Mouse (Mus musculus) olfactory bulb, adult 2 months (tissue): ENCODE measurements around the gene Immp1l. TPM values are rescaled to one million over a fixed set of nuclear protein-coding genes. Genes with fewer than 3 reads are reported as not detected.

ENCODE experiments used
- H3K27ac ChIP-seq: fragments of 200-500 bp; 2 replicates; pipeline ENCODE4 v1.5.1; 2012; ENCODE audit warnings: low read depth, low read length; ENCODE audit not compliant: insufficient read depth
- H3K4me1 ChIP-seq: fragments of 200-500 bp; 2 replicates; pipeline ENCODE4 v1.6.1; 2012; ENCODE audit warnings: low read length; ENCODE audit not compliant: control insufficient read depth, insufficient read depth
- H3K4me3 ChIP-seq: fragments of 200-500 bp; 2 replicates; pipeline ENCODE4 v1.5.1; 2012; ENCODE audit warnings: mild to moderate bottlenecking, low read depth, low read length, moderate library complexity; ENCODE audit not compliant: insufficient read depth
- CTCF ChIP-seq: fragments of 200-500 bp; IDR thresholded peaks from 2 replicates; pipeline ENCODE4 v1.5.1; 2012; ENCODE audit warnings: low read depth, mild to moderate bottlenecking, low read length, moderate library complexity; ENCODE audit not compliant: insufficient read depth
- POLR2A ChIP-seq: fragments of 200-500 bp; IDR thresholded peaks from 2 replicates; pipeline ENCODE4 v1.6.1; 2012; ENCODE audit warnings: mild to moderate bottlenecking, low read depth, low read length, moderate library complexity; ENCODE audit not compliant: insufficient read depth
- WGBS: fragments of 180-500 bp; shearing (Covaris S2); methylation state at CpG from one replicate; pipeline ENCODE4 v1.1.7; 2018; 5-methylcytosine and 5-hydroxymethylcytosine counted together
- polyA plus RNA-seq: library from polyadenylated mRNA; stranded (reverse); fragments of >200 nt; gene quantifications from 2 replicates; pipeline ENCODE4 v1.2.4, GENCODE M21; 2012; ENCODE audit warnings: low replicate concordance; ENCODE audit not compliant: missing spikeins, insufficient read depth, insufficient read length

Immp1l gene
- polyA plus RNA-seq, 1 experiment = not detected

GRCm38 (mm10) chr2:105917623-105918346 is 13.3 kb downstream of the Immp1l start:
- Histone ChIP-seq H3K27ac (no peak overlapping the region), H3K4me3 (no peak overlapping the region), H3K4me1 (no peaks in the 10 kb centered on the region)
- WGBS = 86% methylated on average over 5 of the region's 5 CpGs
- no peak for TF ChIP-seq POLR2A
- TF ChIP-seq CTCF = no peak

- H3K4me1 ChIP-seq = no peaks in the 10 kb centered on the region; the same call in 1 of the 2 replicates
- no peak for TF ChIP-seq POLR2A
- no peak for TF ChIP-seq CTCF
- 98% methylated on average over 2 of the region's 2 CpGs for WGBS
- no peak overlapping the region for H3K4me3 ChIP-seq
- no peak overlapping the region for H3K27ac ChIP-seq
These were observed 45.7 kb downstream of the Immp1l start for GRCm38 (mm10) chr2:105950131-105950530.

- Histone ChIP-seq H3K4me1 (no peaks in the 10 kb centered on the region; the same call in 1 of the 2 replicates), H3K4me3 (no peak overlapping the region), H3K27ac (no peak overlapping the region)
- no peak for TF ChIP-seq CTCF
- 77% methylated on average over 1 of the region's 1 CpGs for WGBS
These were observed 47.0 kb downstream of the Immp1l start for GRCm38 (mm10) chr2:105951350-105951940.

GRCm38 (mm10) chr2:105953862-105954261 is 49.4 kb downstream of the Immp1l start:
- Histone ChIP-seq H3K27ac (no peak overlapping the region), H3K4me3 (no peak overlapping the region), H3K4me1 (no peaks in the 10 kb centered on the region; the same call in 1 of the 2 replicates)
- WGBS = 97% methylated on average over 4 of the region's 4 CpGs
- TF ChIP-seq CTCF (no peak), POLR2A (no peak)

GRCm38 (mm10) chr2:105963447-105963846 is 59.0 kb downstream of the Immp1l start:
- Histone ChIP-seq H3K27ac (no peak overlapping the region), H3K4me1 (no peaks in the 10 kb centered on the region), H3K4me3 (no peak overlapping the region)
- WGBS = 80% methylated on average over 1 of the region's 1 CpGs
- TF ChIP-seq CTCF (no peak), POLR2A (no peak)

- 19% methylated on average over 2 of the region's 2 CpGs for WGBS
- H3K27ac ChIP-seq = no peak overlapping the region
- TF ChIP-seq POLR2A = no peak
- TF ChIP-seq CTCF = no peak
These were observed 69.5 kb downstream of the Immp1l start for GRCm38 (mm10) chr2:105973941-105974340.

GRCm38 (mm10) chr2:105978065-105978464 is 73.6 kb downstream of the Immp1l start:
- Histone ChIP-seq H3K27ac (no peak overlapping the region), H3K4me3 (no peak overlapping the region), H3K4me1 (no peaks in the 10 kb centered on the region)
- 85% methylated on average over 2 of the region's 2 CpGs for WGBS
- no peak for TF ChIP-seq POLR2A
- no peak for TF ChIP-seq CTCF

More at GRCm38 (mm10) chr2:105973941-105974340, 69.5 kb downstream of the Immp1l start:
- Histone ChIP-seq H3K4me1 (no peaks in the 10 kb centered on the region), H3K4me3 (no peak overlapping the region)

- 74% methylated on average over 7 of the region's 7 CpGs for WGBS
- Histone ChIP-seq H3K27ac (no peak overlapping the region), H3K4me1 (0 out of 2 replicates have a peak, but pooled peaks cover 3% of the 10 kb centered on the region), H3K4me3 (no peak overlapping the region)
- TF ChIP-seq POLR2A = no peak
- TF ChIP-seq CTCF = no peak
These were observed 80.8 kb downstream of the Immp1l start for GRCm38 (mm10) chr2:105985206-105985605.

GRCm38 (mm10) chr2:105987131-105987530 is 82.7 kb downstream of the Immp1l start:
- H3K4me3 ChIP-seq = no peak overlapping the region

More at GRCm38 (mm10) chr2:105987131-105987530, 82.7 kb downstream of the Immp1l start:
- Histone ChIP-seq H3K4me1 (0 out of 2 replicates have a peak, but pooled peaks cover 3% of the 10 kb centered on the region), H3K27ac (no peak overlapping the region)
- TF ChIP-seq CTCF (no peak), POLR2A (no peak)
- 86% methylated on average over 1 of the region's 1 CpGs for WGBS
